Mouse (Mus musculus) thymus, adult 2 months (tissue): ENCODE results near the gene Hps5. TPM values are rescaled to one million over a fixed set of nuclear protein-coding genes. Genes with fewer than 3 reads are reported as not detected.
"Not testable (repeated sequence)": the region's sequence is repeated elsewhere in the genome, so short reads cannot be mapped to it uniquely, and the experiment has no call there.

Source experiments
- DNase-seq: peaks from one replicate; pipeline ENCODE4 v3.0.0; 2021
- H3K27ac ChIP-seq: fragments of 200-500 bp; 2 replicates; pipeline ENCODE4 v1.5.1; 2012; ENCODE audit warnings: low read length, control low read depth; ENCODE audit not compliant: control insufficient read depth, insufficient read depth
- H3K27me3 ChIP-seq: fragments of 200-500 bp; 2 replicates; pipeline ENCODE4 v1.6.1; 2012; ENCODE audit warnings: mild to moderate bottlenecking, low read length, moderate library complexity, mixed read lengths; ENCODE audit not compliant: control insufficient read depth, insufficient read depth
- H3K36me3 ChIP-seq: fragments of 200-500 bp; 2 replicates; pipeline ENCODE4 v1.6.1; 2012; ENCODE audit warnings: mild to moderate bottlenecking, low read length, moderate library complexity; ENCODE audit not compliant: control insufficient read depth, insufficient read depth
- H3K4me1 ChIP-seq: fragments of 200-500 bp; replicated peaks from 2 replicates; pipeline ENCODE4 v1.6.1; 2012; ENCODE audit warnings: low read length; ENCODE audit not compliant: control insufficient read depth, insufficient read depth
- H3K4me3 ChIP-seq: fragments of 200-500 bp; 2 replicates; pipeline ENCODE4 v1.5.1; 2012; ENCODE audit warnings: mild to moderate bottlenecking, low read length, control low read depth, moderate library complexity; ENCODE audit not compliant: control insufficient read depth, insufficient read depth
- CTCF ChIP-seq: fragments of 200-500 bp; IDR thresholded peaks from 2 replicates; pipeline ENCODE4 v1.5.1; 2012; ENCODE audit warnings: mild to moderate bottlenecking, control low read depth, low read length, moderate library complexity, borderline replicate concordance; ENCODE audit not compliant: control insufficient read depth, poor library complexity, insufficient read depth; ENCODE audit errors: extremely low read depth
- POLR2A ChIP-seq: fragments of 200-500 bp; IDR thresholded peaks from 2 replicates; pipeline ENCODE4 v1.6.1; 2012; ENCODE audit warnings: mild to moderate bottlenecking, low read length, control low read depth, moderate library complexity; ENCODE audit not compliant: control insufficient read depth, poor library complexity, insufficient read depth; ENCODE audit errors: extremely low read depth
- WGBS: fragments of 180-500 bp; shearing (Covaris S2); methylation state at CpG from one replicate; pipeline ENCODE4 v1.1.7; 2018; 5-methylcytosine and 5-hydroxymethylcytosine counted together
- polyA plus RNA-seq: library from polyadenylated mRNA; depleted of rRNA; stranded (reverse); fragments of >200 nt; gene quantifications from 2 replicates; pipeline ENCODE4 v1.2.3, GENCODE M21; 2012

Gene Hps5
- polyA plus RNA-seq, 1 experiment: 21.4 TPM

DNA sequence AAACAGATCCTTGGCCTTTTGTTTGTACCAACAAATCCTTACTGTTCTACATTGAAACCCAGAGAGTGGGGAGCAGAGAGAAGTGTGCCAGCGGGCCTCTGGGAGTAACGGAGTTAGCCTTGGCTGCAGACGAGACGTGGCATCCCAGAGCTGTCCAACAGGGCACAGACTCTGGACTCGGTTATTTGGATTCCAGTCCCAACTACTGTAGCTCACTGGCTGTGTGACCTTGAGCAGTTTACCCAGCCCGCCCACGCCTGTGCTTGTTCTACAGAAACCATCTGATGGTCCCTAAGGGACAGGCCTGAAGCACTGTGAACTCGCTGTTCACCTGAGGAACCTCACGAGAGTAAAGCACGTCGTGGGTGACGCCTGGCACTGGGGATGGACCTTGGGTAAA lies 34.0 kb upstream of the Hps5 start:
- Histone ChIP-seq H3K27me3 (no peaks in the 10 kb centered on the region), H3K4me1 (peaks cover 37% of the 10 kb centered on the region), H3K36me3 (no peaks in the 10 kb centered on the region), H3K4me3 (no peak overlapping the region), H3K27ac (no peak overlapping the region)
- TF ChIP-seq POLR2A: no peak
- no peak for TF ChIP-seq CTCF
- WGBS: 95% methylated on average over 12 of the region's 12 CpGs
- no peak for DNase-seq

DNA sequence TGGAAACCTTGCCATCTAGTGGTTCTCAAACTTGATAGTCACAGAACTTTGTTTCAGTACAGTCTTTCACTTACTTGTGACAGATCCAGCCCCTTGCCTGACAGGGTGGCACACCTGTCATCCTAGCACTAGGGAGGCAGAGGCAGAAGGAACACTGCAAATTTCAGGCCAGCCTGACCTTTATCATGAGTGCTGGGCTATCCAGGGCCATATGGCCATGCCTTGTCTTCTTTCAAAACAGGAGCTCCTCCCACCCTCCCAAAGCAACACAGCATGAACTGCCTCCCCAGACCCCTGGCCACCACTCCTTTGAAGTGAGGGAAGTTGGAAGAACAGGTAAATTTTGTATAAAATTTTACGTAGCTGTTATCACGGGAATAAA lies 31.9 kb upstream of the Hps5 start:
- H3K27ac ChIP-seq: no peak overlapping the region
- H3K36me3 ChIP-seq: peaks cover 11% of the 10 kb centered on the region
- DNase-seq: no peak
- peaks cover 27% of the 10 kb centered on the region for H3K4me1 ChIP-seq
- H3K4me3 ChIP-seq: no peak overlapping the region
- H3K27me3 ChIP-seq: no peaks in the 10 kb centered on the region
- 91% methylated on average over 2 of the region's 2 CpGs for WGBS
- TF ChIP-seq CTCF (no peak), POLR2A (no peak)

DNA sequence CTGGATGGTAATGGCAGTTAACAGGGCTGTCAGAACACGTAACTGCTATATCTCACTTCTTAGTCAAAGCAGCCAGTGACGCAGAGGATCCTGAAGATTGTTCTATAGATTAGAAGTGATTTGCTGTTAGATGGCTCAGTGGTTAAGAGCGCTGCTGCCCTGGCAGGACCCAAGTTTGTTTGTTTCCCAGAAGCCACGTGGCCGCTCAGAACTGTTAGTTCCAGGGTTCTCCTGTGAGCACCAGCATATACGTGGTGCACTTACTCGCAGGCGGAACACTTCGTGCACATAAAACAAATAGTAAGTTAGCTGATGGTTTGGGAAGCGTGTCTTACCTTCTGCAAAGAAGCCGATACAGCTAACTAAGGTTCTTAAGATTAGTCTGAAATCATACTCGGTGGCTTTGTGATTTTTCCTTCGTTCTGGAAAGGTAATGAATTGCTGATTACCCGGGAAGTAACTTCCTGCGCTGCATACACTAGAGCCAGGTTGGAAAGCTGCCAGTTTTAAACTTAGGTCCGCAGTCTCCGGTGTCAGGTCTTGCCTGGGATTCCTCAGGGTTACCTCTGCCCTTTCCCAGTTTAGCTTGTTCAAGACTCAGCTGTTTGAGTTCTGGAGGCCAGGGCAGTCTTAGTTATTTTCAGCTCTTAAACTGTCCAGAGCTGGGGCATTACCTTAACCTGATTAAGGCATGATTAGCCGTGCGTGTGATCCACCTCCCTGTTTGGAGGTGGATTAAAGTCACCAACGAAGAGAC lies 31.4 kb upstream of the Hps5 start:
- WGBS: 90% methylated on average over 20 of the region's 20 CpGs
- DNase-seq: no peak
- Histone ChIP-seq H3K4me3 (no peak overlapping the region), H3K4me1 (peaks cover 21% of the 10 kb centered on the region), H3K36me3 (peaks cover 17% of the 10 kb centered on the region), H3K27me3 (no peaks in the 10 kb centered on the region), H3K27ac (no peak overlapping the region)
- TF ChIP-seq CTCF (no peak), POLR2A (no peak)

DNA sequence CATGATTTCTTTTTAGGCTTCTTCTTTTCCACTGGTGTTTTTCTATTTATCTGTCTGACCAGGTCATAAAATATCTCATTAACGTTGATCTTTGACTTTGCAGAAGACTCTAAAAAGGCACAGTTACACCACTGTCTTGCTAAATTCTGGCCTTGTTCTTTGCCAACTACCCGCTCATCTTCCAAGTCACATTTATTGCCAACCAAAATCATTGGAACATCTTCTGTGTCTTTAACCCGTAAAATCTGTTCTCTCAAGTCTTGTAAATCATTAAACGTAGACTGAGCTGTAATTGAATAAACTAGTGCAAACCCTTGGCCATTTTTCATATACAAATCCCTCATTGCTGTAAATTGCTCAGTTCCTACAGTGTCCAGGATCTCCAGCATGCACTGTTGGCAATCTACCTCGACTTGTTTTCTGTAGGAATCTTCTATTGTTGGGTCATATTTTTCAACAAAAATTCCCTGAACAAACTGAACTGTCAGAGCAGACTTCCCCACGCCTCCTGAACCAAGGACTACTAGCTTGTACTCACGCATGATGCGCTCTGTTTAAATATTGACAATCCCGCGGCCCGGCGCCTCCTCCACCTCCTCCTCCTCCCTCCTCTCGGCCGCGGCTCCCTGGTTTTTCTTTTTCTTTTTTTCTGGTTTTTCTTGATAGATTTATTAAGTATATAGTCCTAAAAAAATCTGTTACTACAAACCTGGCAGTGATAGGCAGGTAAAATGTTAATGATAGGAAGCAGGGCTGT lies 25.2 kb upstream of the Hps5 start:
- not testable (repeated sequence) for H3K4me1 ChIP-seq, H3K27ac ChIP-seq, H3K27me3 ChIP-seq, H3K4me3 ChIP-seq, DNase-seq
- WGBS: 97% methylated on average over 15 of the region's 15 CpGs
- H3K36me3 ChIP-seq: peaks cover 71% of the 10 kb centered on the region

DNA sequence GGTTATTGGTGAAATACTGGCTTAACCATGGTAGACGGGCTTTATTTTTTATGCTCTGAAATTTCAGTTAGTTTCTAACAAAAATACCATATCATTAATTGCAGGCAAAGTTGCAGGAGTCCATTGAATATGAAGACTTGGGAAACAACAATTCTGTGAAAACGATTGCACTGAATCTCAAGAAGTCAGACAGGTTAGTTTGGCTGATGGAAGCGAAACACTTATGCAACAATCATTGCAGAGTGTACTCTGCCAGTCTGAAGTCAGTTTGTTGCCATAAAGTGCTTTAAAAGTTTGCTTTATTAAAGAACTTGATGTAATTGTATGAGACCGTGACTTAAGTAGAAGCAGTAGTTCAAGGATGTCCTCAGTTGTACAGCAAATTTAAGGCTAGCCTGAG lies 18.1 kb upstream of the Hps5 start:
- H3K4me3 ChIP-seq: no peak overlapping the region
- TF ChIP-seq POLR2A (no peak), CTCF (no peak)
- no peak overlapping the region for H3K27ac ChIP-seq
- H3K4me1 ChIP-seq: no peaks in the 10 kb centered on the region
- no peaks in the 10 kb centered on the region for H3K27me3 ChIP-seq
- H3K36me3 ChIP-seq: peaks cover 75% of the 10 kb centered on the region
- WGBS: 97% methylated on average over 4 of the region's 4 CpGs
- no peak for DNase-seq

DNA sequence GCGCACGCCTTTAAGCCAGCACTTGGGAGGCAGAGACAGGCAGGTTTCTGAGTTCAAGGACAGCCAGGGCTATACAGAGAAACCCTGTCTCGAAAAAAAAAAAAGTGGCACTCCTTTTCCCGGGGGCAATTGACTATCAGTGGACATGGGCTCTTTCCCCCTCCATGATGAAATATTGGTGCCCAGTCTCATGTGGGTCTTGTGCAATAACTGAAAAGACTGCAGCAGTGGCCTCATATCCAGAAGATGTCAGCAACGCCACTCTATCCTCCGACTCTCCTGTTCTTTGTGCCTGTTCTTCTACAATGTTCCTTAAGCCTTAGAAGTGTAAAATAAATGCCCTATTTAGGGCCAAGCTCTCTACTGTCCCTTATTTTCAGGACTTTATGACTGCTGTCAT lies 14.5 kb upstream of the Hps5 start:
- no peak for TF ChIP-seq POLR2A
- TF ChIP-seq CTCF: no peak
- WGBS: 95% methylated on average over 6 of the region's 6 CpGs
- no peaks in the 10 kb centered on the region for H3K4me1 ChIP-seq
- H3K27me3 ChIP-seq: no peaks in the 10 kb centered on the region
- DNase-seq: no peak
- H3K36me3 ChIP-seq: peaks cover 68% of the 10 kb centered on the region
- H3K27ac ChIP-seq: no peak overlapping the region
- H3K4me3 ChIP-seq: no peak overlapping the region

DNA sequence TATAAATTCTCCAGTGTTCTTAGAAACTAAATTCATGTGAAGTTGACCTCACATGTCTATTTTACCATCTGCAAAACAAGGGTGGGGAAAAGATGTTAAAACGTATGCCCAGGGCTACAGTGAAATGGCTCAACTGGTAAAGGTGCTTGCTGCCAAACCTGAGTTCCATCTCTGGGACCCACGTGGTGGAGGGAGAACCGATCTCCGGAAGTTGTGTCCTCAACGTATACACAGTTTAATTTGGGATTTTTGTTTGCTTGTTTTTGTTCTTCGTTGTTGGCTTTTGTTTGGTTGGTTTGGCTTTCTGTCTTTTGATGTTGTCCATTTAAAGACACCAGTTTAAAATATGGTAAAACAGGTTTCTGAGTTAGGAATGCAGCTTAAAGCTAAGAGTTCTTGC lies 915 bp upstream of the Hps5 start:
- no peak for TF ChIP-seq CTCF
- TF ChIP-seq POLR2A: no peak
- WGBS: 40% methylated on average over 6 of the region's 6 CpGs
- H3K36me3 ChIP-seq: peaks cover 5% of the 10 kb centered on the region; the same call in 1 of the 2 replicates
- no peak overlapping the region for H3K4me3 ChIP-seq
- peaks cover 4% of the 10 kb centered on the region for H3K4me1 ChIP-seq
- no peak for DNase-seq
- no peak overlapping the region for H3K27ac ChIP-seq
- no peaks in the 10 kb centered on the region for H3K27me3 ChIP-seq
